Mouse (Mus musculus) heart, embryonic 11.5 days (tissue): ENCODE measurements around the gene Traf6. TPM values are rescaled to one million over a fixed set of nuclear protein-coding genes. Genes with fewer than 3 reads are reported as not detected.

Experiments
- ATAC-seq: fragments of 200-750 bp; cut with Nextera tagmentation; replicated peaks from 2 replicates; pipeline ENCODE4 v1.8.0; 2017; ENCODE audit warnings: moderate library complexity; ENCODE audit not compliant: insufficient number of reproducible peaks, low FRiP score, low TSS enrichment
- H3K27ac ChIP-seq: fragments of 300-500 bp; sonication (generic); 2 replicates; pipeline ENCODE4 v1.5.1; 2014; ENCODE audit warnings: mild to moderate bottlenecking, low read depth, low read length
- H3K27me3 ChIP-seq: fragments of 300-500 bp; sonication (generic); 2 replicates; pipeline ENCODE4 v1.6.1; 2014; ENCODE audit warnings: mild to moderate bottlenecking, low read length, mixed read lengths; ENCODE audit not compliant: control insufficient read depth, insufficient read depth
- H3K36me3 ChIP-seq: fragments of 300-500 bp; sonication (generic); 2 replicates; pipeline ENCODE4 v1.6.1; 2014; ENCODE audit warnings: mild to moderate bottlenecking, low read length, moderate library complexity, mixed read lengths; ENCODE audit not compliant: control insufficient read depth, insufficient read depth
- H3K4me1 ChIP-seq: fragments of 300-500 bp; sonication (generic); 2 replicates; pipeline ENCODE4 v1.6.1; 2014; ENCODE audit warnings: low read length; ENCODE audit not compliant: control insufficient read depth, insufficient read depth
- H3K4me2 ChIP-seq: fragments of 300-500 bp; sonication (generic); 2 replicates; pipeline ENCODE4 v1.6.1; 2014; ENCODE audit warnings: mild to moderate bottlenecking, moderate library complexity
- H3K4me3 ChIP-seq: fragments of 300-500 bp; sonication (generic); 2 replicates; pipeline ENCODE4 v1.5.1; 2014; ENCODE audit warnings: low read depth, low read length
- H3K9ac ChIP-seq: fragments of 300-500 bp; sonication (generic); 2 replicates; pipeline ENCODE4 v1.6.1; 2014; ENCODE audit warnings: mild to moderate bottlenecking, low read depth, low read length, moderate library complexity
- H3K9me3 ChIP-seq: fragments of 300-500 bp; sonication (generic); replicated peaks from 2 replicates; pipeline ENCODE4 v1.6.1; 2016; ENCODE audit warnings: low read length; ENCODE audit not compliant: control insufficient read depth
- WGBS: fragments of 180-500 bp; shearing (Covaris S2); extraction: QIAGEN DNeasy Blood & Tissue Kit; methylation state at CpG from one replicate; pipeline ENCODE4 v1.1.7; 2014; ENCODE audit not compliant: insufficient replicate concordance; 5-methylcytosine and 5-hydroxymethylcytosine counted together
- polyA plus RNA-seq: library from polyadenylated mRNA; unstranded; fragments of >200 nt; fragmentation: Nextera tagmentation; extraction: Ambion mirVana; gene quantifications from 2 replicates; pipeline ENCODE4 v1.2.1, GENCODE M21; 2014

Traf6 gene
- polyA plus RNA-seq, 1 experiment from 2014 or later, result 8.3 TPM

DNA sequence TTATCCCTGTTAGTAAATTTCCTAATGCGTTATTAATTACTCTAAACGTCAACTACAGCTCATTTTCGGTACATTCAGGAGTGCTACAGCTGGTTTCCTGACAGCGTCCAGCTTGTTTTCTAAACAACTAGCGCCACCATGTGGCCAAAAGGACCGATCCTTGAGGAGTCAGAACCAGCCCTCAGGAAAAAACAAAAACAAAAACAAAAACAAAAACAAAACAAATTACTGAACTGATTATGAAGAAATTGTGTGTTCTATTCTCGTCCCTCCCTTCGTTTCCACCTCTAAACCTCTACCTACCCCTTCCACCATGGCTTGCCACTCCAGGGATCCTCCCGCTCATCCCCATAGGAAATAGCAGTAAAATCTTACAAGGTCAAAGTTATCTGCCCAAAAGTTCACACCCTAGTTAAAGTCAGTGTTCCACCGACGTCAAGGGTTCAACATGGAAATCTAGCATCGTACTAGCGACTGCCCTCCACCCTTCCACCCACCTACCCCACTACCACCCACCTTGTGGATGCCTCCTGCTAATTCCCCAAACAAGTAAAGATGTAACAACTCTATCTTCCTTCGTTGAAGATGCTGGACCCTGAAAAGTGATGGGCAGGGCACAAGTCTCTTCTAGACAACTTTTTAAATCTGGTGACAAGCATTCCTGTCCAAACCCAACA lies 25.2 kb upstream of the Traf6 start:
- no peak for ATAC-seq
- Histone ChIP-seq H3K4me2 (peak overlapping the region; percentile 65), H3K27ac (no peak overlapping the region), H3K9me3 (no peaks in the 10 kb centered on the region), H3K27me3 (no peaks in the 10 kb centered on the region), H3K36me3 (no peaks in the 10 kb centered on the region), H3K4me3 (peak overlapping the region; percentile 28), H3K4me1 (no peaks in the 10 kb centered on the region), H3K9ac (peak overlapping the region; percentile 50; the same call in 1 of the 2 replicates)
- 14% methylated on average over 14 of the region's 14 CpGs for WGBS

- no peak for ATAC-seq
- Histone ChIP-seq H3K27me3 (no peaks in the 10 kb centered on the region), H3K4me1 (no peaks in the 10 kb centered on the region), H3K4me2 (no peak overlapping the region), H3K4me3 (no peak overlapping the region), H3K27ac (no peak overlapping the region), H3K36me3 (no peaks in the 10 kb centered on the region), H3K9ac (no peak overlapping the region), H3K9me3 (no peaks in the 10 kb centered on the region)
- WGBS, result 58% methylated on average over 2 of the region's 2 CpGs
Observed at GRCm38 (mm10) chr2:101660536-101660935, 17.7 kb upstream of the Traf6 start.

DNA sequence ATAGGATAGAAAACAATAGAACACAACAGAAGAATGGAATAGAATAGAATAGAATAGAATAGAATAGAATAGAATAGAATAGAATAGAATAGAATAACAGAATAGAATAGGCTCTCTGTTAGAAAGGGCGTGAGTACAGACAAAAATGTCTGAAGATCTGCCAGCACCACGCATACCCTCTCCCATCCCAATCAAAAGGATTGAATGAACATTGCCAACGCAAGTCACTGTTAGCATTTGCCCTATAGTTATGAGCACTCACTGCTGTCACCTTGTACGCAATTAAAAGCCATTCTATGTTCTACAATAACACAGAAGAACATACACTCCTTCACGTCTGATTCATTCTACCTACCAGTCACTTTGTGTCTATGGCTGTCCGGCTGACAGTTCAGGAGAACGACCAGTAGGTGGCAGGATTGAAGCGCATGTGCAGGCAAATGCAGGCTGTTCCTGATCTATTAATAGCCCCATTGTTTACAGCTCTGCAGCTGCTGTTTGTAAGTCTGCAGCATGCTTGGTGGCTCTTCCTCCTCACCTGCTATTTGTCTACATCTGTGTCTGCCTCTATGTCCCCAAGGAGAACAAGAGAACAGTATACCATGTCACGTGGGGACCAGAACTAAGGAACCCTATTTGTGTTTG lies 13.0 kb upstream of the Traf6 start:
- Histone ChIP-seq H3K4me3 (no peak overlapping the region), H3K4me2 (no peak overlapping the region), H3K36me3 (no peaks in the 10 kb centered on the region), H3K4me1 (no peaks in the 10 kb centered on the region), H3K9ac (no peak overlapping the region), H3K27me3 (no peaks in the 10 kb centered on the region), H3K9me3 (no peaks in the 10 kb centered on the region), H3K27ac (no peak overlapping the region)
- WGBS, result 22% methylated on average over 9 of the region's 9 CpGs
- peak; percentile 26; the same call in 1 of the 2 replicates for ATAC-seq

DNA sequence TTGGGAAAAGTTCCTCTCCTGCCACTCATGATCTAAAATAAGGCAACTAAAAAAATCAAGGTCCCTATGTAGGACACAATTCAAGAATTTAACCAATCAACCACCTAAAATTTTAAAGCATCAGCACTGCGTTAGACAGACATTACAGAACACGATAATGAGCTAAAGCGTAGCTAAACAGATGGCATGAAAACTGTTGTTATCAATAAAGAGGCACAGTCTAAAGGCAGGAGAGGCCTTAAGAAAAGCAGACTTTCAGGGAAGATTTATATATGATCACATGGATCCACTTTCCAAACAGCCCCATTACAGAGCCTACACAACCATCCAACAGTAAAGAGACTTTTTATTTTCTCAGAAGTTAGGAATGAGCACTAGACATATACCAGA lies 12.5 kb upstream of the Traf6 start:
- H3K4me1 ChIP-seq, result no peaks in the 10 kb centered on the region
- H3K4me2 ChIP-seq, result no peak overlapping the region
- no peak for ATAC-seq
- no peak overlapping the region for H3K27ac ChIP-seq
- 88% methylated on average over 3 of the region's 3 CpGs for WGBS
- no peak overlapping the region for H3K4me3 ChIP-seq
- H3K9ac ChIP-seq, result no peak overlapping the region
- H3K36me3 ChIP-seq, result no peaks in the 10 kb centered on the region
- H3K9me3 ChIP-seq, result no peaks in the 10 kb centered on the region
- H3K27me3 ChIP-seq, result no peaks in the 10 kb centered on the region

DNA sequence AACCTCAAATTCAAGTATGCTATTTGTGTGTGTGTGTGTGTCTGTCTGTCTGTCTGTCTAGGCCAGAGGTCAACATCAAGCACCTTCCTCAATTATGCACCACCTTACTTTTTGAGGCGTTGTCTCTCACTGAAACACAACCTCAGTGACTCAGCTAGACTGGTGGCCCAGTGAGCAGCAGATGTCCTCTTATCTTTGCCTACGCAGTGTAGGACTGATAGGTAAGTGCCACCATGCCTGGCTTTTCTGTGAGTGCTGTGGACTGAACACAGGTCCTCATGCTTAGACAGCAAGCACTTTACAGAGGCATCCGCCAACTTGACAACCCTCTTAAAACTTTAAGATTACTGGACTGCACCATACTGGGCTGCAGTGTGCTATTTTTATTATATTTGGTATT lies 9.5 kb upstream of the Traf6 start:
- no peak for ATAC-seq

GRCm38 (mm10) chr2:101673547-101673946 lies 4.7 kb upstream of the Traf6 start:
- whole genome bisulfite sequencing, result 67% methylated on average over 3 of the region's 3 CpGs
- Histone ChIP-seq H3K9me3 (no peaks in the 10 kb centered on the region), H3K36me3 (no peaks in the 10 kb centered on the region), H3K4me2 (no peak overlapping the region), H3K27me3 (peaks cover 2% of the 10 kb centered on the region; the same call in 1 of the 2 replicates), H3K27ac (no peak overlapping the region), H3K9ac (no peak overlapping the region), H3K4me1 (no peaks in the 10 kb centered on the region), H3K4me3 (no peak overlapping the region)
- no peak for ATAC-seq

More for the DNA sequence above, 9.5 kb upstream of the Traf6 start:
- Histone ChIP-seq H3K9ac (no peak overlapping the region), H3K36me3 (no peaks in the 10 kb centered on the region), H3K4me3 (no peak overlapping the region), H3K27me3 (no peaks in the 10 kb centered on the region), H3K27ac (no peak overlapping the region), H3K9me3 (no peaks in the 10 kb centered on the region), H3K4me2 (no peak overlapping the region), H3K4me1 (no peaks in the 10 kb centered on the region)
- WGBS, result 63% methylated on average over 3 of the region's 3 CpGs

DNA sequence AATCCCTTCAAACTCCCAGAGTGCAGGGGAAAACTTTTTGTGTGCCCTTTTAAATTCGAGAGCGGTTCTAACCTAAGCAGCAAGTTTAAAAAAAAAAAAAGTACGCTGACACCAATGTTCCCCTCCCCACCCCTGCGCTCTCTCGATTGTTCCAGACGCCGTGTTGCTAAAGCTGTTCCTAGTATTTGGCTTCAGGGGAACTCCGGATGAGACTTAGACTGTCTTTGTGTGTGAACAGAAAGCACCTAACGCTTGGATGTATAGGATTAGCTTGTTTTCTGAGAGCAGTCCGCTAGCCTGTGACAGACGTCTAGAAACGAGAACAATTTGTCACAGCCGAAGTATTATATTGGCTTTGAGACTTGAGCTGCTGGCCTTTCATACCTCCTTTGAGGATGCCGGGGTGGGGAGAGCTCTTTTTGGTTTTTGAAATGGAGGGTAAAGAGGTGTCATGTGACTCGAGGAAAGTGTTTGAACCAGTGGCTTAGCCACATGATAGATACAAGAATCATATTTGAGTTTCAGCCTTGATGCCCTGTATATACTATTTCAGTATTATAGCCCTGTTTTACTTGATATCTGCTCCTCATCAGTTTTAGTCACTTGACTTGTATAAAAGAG lies 1.0 kb downstream of the Traf6 start:
- Histone ChIP-seq H3K4me2 (peak overlapping the region; percentile 76), H3K9me3 (no peaks in the 10 kb centered on the region), H3K4me1 (peaks cover 5% of the 10 kb centered on the region; the same call in 1 of the 2 replicates), H3K27me3 (peaks cover 2% of the 10 kb centered on the region; the same call in 1 of the 2 replicates), H3K27ac (no peak overlapping the region), H3K9ac (peak overlapping the region; percentile 96), H3K4me3 (peak overlapping the region; percentile 77), H3K36me3 (no peaks in the 10 kb centered on the region)
- ATAC-seq, result no peak
- 8% methylated on average over 15 of the region's 15 CpGs for WGBS

GRCm38 (mm10) chr2:101684421-101684820 lies 6.2 kb downstream of the Traf6 start:
- WGBS, result 91% methylated on average over 12 of the region's 12 CpGs
- no peak overlapping the region for H3K4me2 ChIP-seq
- H3K9me3 ChIP-seq, result no peaks in the 10 kb centered on the region
- no peak for ATAC-seq
- H3K4me1 ChIP-seq, result peaks cover 2% of the 10 kb centered on the region; the same call in 1 of the 2 replicates
- peaks cover 2% of the 10 kb centered on the region; the same call in 1 of the 2 replicates for H3K36me3 ChIP-seq
- no peak overlapping the region for H3K9ac ChIP-seq
- H3K27ac ChIP-seq, result no peak overlapping the region
- no peaks in the 10 kb centered on the region for H3K27me3 ChIP-seq
- no peak overlapping the region for H3K4me3 ChIP-seq
